Mouse (Mus musculus) thymus, adult 2 months (tissue): ENCODE measurements around the gene Adprhl1.

Source experiments
- CTCF ChIP-seq: fragments of 200-500 bp; IDR thresholded peaks from 2 replicates; pipeline ENCODE4 v1.5.1; 2012; ENCODE audit warnings: mild to moderate bottlenecking, control low read depth, low read length, moderate library complexity, borderline replicate concordance; ENCODE audit not compliant: control insufficient read depth, poor library complexity, insufficient read depth; ENCODE audit errors: extremely low read depth
- POLR2A ChIP-seq: fragments of 200-500 bp; IDR thresholded peaks from 2 replicates; pipeline ENCODE4 v1.6.1; 2012; ENCODE audit warnings: mild to moderate bottlenecking, low read length, control low read depth, moderate library complexity; ENCODE audit not compliant: control insufficient read depth, poor library complexity, insufficient read depth; ENCODE audit errors: extremely low read depth

DNA sequence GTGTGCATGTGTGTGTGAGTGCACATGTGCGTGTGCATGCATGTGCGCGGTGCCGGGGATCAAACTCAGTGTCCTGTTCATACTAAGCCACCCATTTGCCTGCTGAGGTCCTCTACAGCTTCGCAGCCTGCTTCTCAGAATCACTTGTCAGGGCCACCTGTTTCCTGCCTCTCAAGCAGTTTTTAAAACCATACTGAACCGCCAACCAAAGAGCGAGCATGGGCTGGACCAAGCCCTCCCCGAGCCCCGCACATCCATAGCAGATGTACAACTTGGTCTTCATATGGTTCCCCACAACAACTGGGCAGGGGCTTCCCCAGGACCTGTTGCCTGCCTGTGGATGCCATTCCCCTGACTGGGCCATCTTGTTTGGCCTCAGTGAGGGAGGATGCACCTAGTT is 13.9 kb downstream of the Adprhl1 start:
- TF ChIP-seq POLR2A: no peak
- no peak for TF ChIP-seq CTCF
